Mouse (Mus musculus): ENCODE data around the gene Emilin1.

- TF ChIP-seq CTCF (IDR thresholded peaks at IDR 0.05; ENCODE audit: control insufficient read depth, insufficient read depth, low read length): no peak
- TF ChIP-seq POLR2A (IDR thresholded peaks at IDR 0.05; ENCODE audit: borderline replicate concordance, control insufficient read depth, low read depth, low read length): no peak
These were observed 3.6 kb downstream of the Emilin1 start for GRCm38 (mm10) chr5:30916841-30917240.
